ENCODE assay signal across 8 mouse cellular contexts in the genomic region with DNA sequence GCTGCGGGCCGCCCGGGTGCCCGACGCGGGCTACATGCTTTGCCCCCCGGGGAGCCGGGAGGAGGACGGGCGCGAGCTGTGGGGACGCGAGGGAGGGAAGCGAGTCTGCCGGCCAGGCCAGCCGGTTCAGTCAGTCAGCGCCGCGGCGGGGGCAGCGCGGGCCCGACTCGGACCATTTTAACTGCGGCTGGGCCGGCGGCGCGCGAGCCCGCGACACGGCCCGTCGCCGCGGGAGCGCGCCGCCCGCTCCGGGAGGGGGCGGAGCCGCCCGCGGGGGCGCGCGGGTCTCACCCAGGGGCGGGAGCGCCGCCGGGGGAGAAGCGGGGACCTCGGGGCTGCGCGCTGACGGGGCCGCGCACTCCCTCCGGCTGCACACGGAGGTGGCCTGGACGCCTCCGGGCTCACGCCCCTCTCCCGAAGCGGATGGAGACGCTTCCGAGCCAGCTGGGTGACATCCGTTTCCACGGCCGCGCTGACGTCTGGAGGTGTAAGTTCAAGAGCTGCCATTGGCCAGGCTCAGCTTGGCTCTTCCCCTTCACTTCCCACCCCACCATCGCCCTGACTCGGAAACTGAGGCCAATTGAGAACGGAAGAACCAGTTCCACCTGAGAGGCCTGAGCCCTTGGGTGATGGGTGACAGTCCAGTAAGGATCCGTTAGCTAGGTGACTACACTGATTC. TPM values are rescaled to one million over a fixed set of nuclear protein-coding genes. Genes with fewer than 3 reads are reported as not detected.
A peak's percentile ranks its signal among the peaks of the same experiment; 100 is the strongest.
DNase-seq lines count a peak whose midpoint lies in the region; ATAC-seq lines count a peak whose summit lies in the region.

No protein-coding gene starts in this region.

- no peaks in the 10 kb centered on the region for H3K36me3 ChIP-seq in hindbrain, embryonic 14.5 days (replicated peaks; ENCODE audit: control insufficient read depth, insufficient read depth)

- H3K9ac ChIP-seq in hindbrain, embryonic 14.5 days: peak overlapping the region; percentile 99

- no peaks in the 10 kb centered on the region for H3K9me3 ChIP-seq in hindbrain, embryonic 14.5 days (ENCODE audit: control insufficient read depth, low read length)

- peak; percentile 93 for DNase-seq in R1 (ENCODE audit: low read depth, low spot score)
- peak; percentile 87 to 88 for DNase-seq in cerebellum, postnatal 25 days
- peak; percentile 85 to 90 for DNase-seq in frontal cortex, postnatal 36 days (ENCODE audit: low spot score in 2 of 2)
- peak; percentile 78 for DNase-seq in hindbrain, embryonic 14.5 days (ENCODE audit: low spot score)
- DNase-seq in layer of hippocampus, postnatal 36 days: peak; percentile 81 to 82
- DNase-seq in lung, postnatal 25 days (ENCODE audit: low spot score): peak; percentile 90
- peak; percentile 64 for DNase-seq in retina, adult 2 months (ENCODE audit: low read depth, low spot score)
- peak; percentile 87 for DNase-seq in thymus, postnatal 25 days

- no peaks in the 10 kb centered on the region for H3K27me3 ChIP-seq in hindbrain, embryonic 14.5 days (ENCODE audit: control insufficient read depth, insufficient read depth, low read length)

- under 1% methylated on average over 59 of the region's 78 CpGs for WGBS in hindbrain, embryonic 14.5 days

- H3K27ac ChIP-seq in hindbrain, embryonic 14.5 days: peak overlapping the region; percentile 99

- peak; percentile 81 for ATAC-seq in hindbrain, embryonic 14.5 days (ENCODE audit: low FRiP score)

- peak overlapping the region; percentile 68 for H3K4me2 ChIP-seq in hindbrain, embryonic 14.5 days (replicated peaks)

- peaks cover 40% of the 10 kb centered on the region for H3K4me1 ChIP-seq in hindbrain, embryonic 14.5 days (replicated peaks; ENCODE audit: control insufficient read depth, insufficient read depth, low read length)

- H3K4me3 ChIP-seq in hindbrain, embryonic 14.5 days (replicated peaks; ENCODE audit: low read length): peak overlapping the region; percentile 96

RNA-seq across cellular contexts. Expression of a gene that starts 0.5 kb away (rescaled TPM):
- 14.5 and 22.3 TPM in 2 replicates for polyA plus RNA-seq in hindbrain, embryonic 14.5 days (2014; fragmentation: Nextera tagmentation; extraction: Ambion mirVana)
- total RNA-seq in layer of hippocampus, postnatal 36 days (2021): 10 to 100 TPM; 53.8 to 55.6 TPM

Comparison
In these comparisons a context has a peak if more than half of its experiments do, and no peak if none do; other contexts are left out.
1. Peak in every context shown above with its lines: DNase-seq, ATAC-seq, H3K4me3 ChIP-seq and H3K27ac ChIP-seq.